Mouse (Mus musculus) midbrain, postnatal 0 days (tissue): ENCODE results near the gene Olfr763. TPM values are rescaled to one million over a fixed set of nuclear protein-coding genes. Genes with fewer than 3 reads are reported as not detected.

Experiments used
- ATAC-seq: fragments of 200-750 bp; cut with Nextera tagmentation; 2 replicates; pipeline ENCODE4 v1.8.0; 2017; ENCODE audit warnings: moderate number of reproducible peaks, mild to moderate bottlenecking, moderate TSS enrichment, moderate library complexity; ENCODE audit not compliant: low FRiP score
- DNase-seq: peaks from one replicate; pipeline ENCODE4 v3.0.0-alpha.2; 2015; ENCODE audit warnings: low spot score
- H3K27ac ChIP-seq: fragments of 300-500 bp; sonication (generic); 2 replicates; pipeline ENCODE4 v1.5.1; 2014; ENCODE audit warnings: low read depth, mild to moderate bottlenecking, low read length, mixed read lengths
- H3K27me3 ChIP-seq: fragments of 300-500 bp; sonication (generic); 2 replicates; pipeline ENCODE4 v1.6.1; 2014; ENCODE audit warnings: low read length, control low read depth, mixed read lengths; ENCODE audit not compliant: insufficient read depth
- H3K36me3 ChIP-seq: fragments of 300-500 bp; sonication (generic); 2 replicates; pipeline ENCODE4 v1.6.1; 2014; ENCODE audit warnings: low read length, control low read depth, mixed read lengths; ENCODE audit not compliant: insufficient read depth
- H3K4me1 ChIP-seq: fragments of 300-500 bp; sonication (generic); 2 replicates; pipeline ENCODE4 v1.6.1; 2014; ENCODE audit warnings: mild to moderate bottlenecking, control low read depth, antibody characterized with exemption, low read length, mixed read lengths; ENCODE audit not compliant: insufficient read depth
- H3K4me2 ChIP-seq: fragments of 300-500 bp; sonication (generic); 2 replicates; pipeline ENCODE4 v1.6.1; 2014; ENCODE audit warnings: low read depth, mild to moderate bottlenecking, low read length, mixed read lengths; ENCODE audit not compliant: poor library complexity, severe bottlenecking
- H3K4me3 ChIP-seq: fragments of 300-500 bp; sonication (generic); 2 replicates; pipeline ENCODE4 v1.5.1; 2014; ENCODE audit warnings: low read depth, mild to moderate bottlenecking, low read length, moderate library complexity
- H3K9ac ChIP-seq: fragments of 300-500 bp; sonication (generic); replicated peaks from 2 replicates; pipeline ENCODE4 v1.6.1; 2014; ENCODE audit warnings: mild to moderate bottlenecking, low read length, moderate library complexity, mixed read lengths; ENCODE audit not compliant: poor library complexity, severe bottlenecking
- H3K9me3 ChIP-seq: fragments of 300-500 bp; sonication (generic); 2 replicates; pipeline ENCODE4 v1.6.1; 2016; ENCODE audit warnings: low read length, control low read depth
- CTCF ChIP-seq: IDR thresholded peaks from 2 replicates; pipeline ENCODE4 v1.5.1; 2016; ENCODE audit warnings: antibody characterized with exemption, mild to moderate bottlenecking
- WGBS: fragments of 180-500 bp; shearing (Covaris S2); extraction: QIAGEN DNeasy Blood & Tissue Kit; methylation state at CpG from one replicate; pipeline ENCODE4 v1.1.7; 2014; 5-methylcytosine and 5-hydroxymethylcytosine counted together
- polyA plus RNA-seq: library from polyadenylated mRNA; unstranded; fragments of >200 nt; fragmentation: Nextera tagmentation; extraction: Ambion mirVana; gene quantifications from 2 replicates; pipeline ENCODE4 v1.2.1, GENCODE M21; 2015
- total RNA-seq: library from RNA; depleted of rRNA; stranded (reverse); fragments of >200 nt; gene quantifications from 2 replicates; pipeline ENCODE4 v1.2.3, GENCODE M21; 2014; rRNA removed

Olfr763 gene
- not detected in 2 replicates for total RNA-seq
- not detected in 2 replicates for polyA plus RNA-seq

DNA sequence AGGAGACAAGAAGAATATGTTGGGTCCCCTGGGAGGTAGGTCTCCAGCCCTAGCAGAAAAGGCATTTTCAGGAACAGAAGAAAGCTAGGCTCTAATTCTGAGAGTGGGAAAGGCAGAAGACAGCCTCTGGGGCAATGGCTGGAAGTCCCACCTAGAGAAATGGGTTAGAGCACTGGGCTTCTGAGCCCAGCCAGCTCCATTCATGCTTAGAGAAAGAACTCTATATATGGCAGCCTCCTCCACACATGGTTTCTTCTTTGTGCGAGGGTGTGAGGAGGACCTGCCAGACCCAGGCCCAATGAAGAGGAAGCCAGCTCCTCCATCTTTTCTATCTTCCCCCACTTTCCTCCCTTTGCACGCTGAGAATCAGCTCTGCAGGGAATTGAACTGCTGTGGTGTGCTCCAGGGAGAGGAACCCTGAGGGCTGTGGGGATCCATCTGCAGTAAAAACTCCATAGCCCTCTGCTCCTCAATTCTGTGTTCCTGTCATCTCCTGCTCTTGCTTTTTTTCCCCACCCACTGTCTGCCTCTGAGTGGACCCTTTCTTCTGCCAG is at the start of gene Olfr763:
Gene Olfr763 (plus strand): TSS at position 504 of the 554 bp plus-strand sequence.
- TF ChIP-seq CTCF = no peak
- H3K4me2 ChIP-seq = no peak within 1 kb of the TSS
- ATAC-seq = no peak
- no peaks in the 10 kb centered on the region for H3K27me3 ChIP-seq
- H3K9me3 ChIP-seq = no peaks in the 10 kb centered on the region
- no peak within 1 kb of the TSS for H3K9ac ChIP-seq
- no peak within 1 kb of the TSS for H3K4me3 ChIP-seq
- no peak for DNase-seq
- H3K27ac ChIP-seq = no peak within 1 kb of the TSS
- 74% methylated on average over 2 of the region's 2 CpGs for WGBS
- no peaks in the 10 kb centered on the region for H3K36me3 ChIP-seq
- no peaks in the 10 kb centered on the region for H3K4me1 ChIP-seq

GRCm38 (mm10) chr10:128964961-128965360 is 45.6 kb upstream of the Olfr763 start:
- H3K4me2 ChIP-seq = no peak overlapping the region
- no peak for TF ChIP-seq CTCF
- no peak for DNase-seq
- ATAC-seq = no peak
- no peak overlapping the region for H3K4me3 ChIP-seq
- no peaks in the 10 kb centered on the region for H3K9me3 ChIP-seq
- H3K27ac ChIP-seq = no peak overlapping the region
- H3K27me3 ChIP-seq = no peaks in the 10 kb centered on the region
- no peaks in the 10 kb centered on the region for H3K36me3 ChIP-seq
- H3K9ac ChIP-seq = no peak overlapping the region
- 67% methylated on average over 2 of the region's 2 CpGs for WGBS
- H3K4me1 ChIP-seq = no peaks in the 10 kb centered on the region

DNA sequence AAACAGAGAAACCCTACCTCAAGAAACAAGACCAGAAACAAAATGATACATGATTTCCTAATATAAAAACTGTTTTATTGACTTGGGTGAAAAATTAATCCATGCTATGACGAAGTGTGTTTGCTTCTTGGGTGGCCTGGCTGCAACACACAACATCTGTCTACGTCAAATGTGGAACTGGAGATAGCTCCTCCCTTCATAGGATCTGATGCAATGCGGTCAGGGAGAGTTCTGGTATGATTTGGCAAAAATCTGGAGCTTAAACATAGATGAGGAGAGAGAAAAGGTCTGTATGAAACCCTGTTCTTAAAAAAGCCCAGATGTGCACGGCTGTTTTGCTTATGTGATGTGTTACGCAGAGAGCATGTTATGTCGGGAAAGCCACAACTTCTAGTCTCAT is 44.7 kb upstream of the Olfr763 start:
- no peak overlapping the region for H3K27ac ChIP-seq
- H3K36me3 ChIP-seq = no peaks in the 10 kb centered on the region
- ATAC-seq = no peak
- H3K4me3 ChIP-seq = no peak overlapping the region
- no peak for TF ChIP-seq CTCF
- no peak overlapping the region for H3K9ac ChIP-seq
- H3K27me3 ChIP-seq = no peaks in the 10 kb centered on the region
- no peak overlapping the region for H3K4me2 ChIP-seq
- no peaks in the 10 kb centered on the region for H3K4me1 ChIP-seq
- no peak for DNase-seq
- 87% methylated on average over 6 of the region's 6 CpGs for WGBS
- H3K9me3 ChIP-seq = no peaks in the 10 kb centered on the region

DNA sequence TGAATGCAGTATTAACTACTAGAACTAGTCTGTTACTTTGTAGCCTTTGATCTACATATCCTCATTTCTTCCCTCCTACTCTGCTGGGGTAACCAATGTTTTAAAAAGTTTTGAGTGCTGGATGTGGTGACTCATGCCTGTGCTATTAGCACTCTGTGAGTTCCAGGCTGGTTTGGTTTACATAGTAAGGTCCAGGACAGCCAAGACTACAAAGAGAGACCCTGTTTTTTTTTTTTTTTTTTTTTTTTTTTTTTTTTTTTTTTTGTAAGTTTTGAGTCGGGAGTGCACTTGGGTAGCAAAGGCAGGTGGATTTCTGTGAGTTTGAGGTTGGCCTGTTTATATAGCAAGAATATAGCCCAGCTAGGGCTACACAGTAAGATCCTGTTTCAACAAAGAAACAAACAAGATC is 42.2 kb upstream of the Olfr763 start:
- no peak overlapping the region for H3K4me3 ChIP-seq
- DNase-seq (no peak), ATAC-seq (no peak)
- no peak for TF ChIP-seq CTCF
- no peaks in the 10 kb centered on the region for H3K9me3 ChIP-seq
- H3K36me3 ChIP-seq = no peaks in the 10 kb centered on the region
- H3K27ac ChIP-seq = no peak overlapping the region
- H3K4me1 ChIP-seq = no peaks in the 10 kb centered on the region
- 45% methylated on average over 1 of the region's 1 CpGs for WGBS
- H3K4me2 ChIP-seq = no peak overlapping the region
- H3K9ac ChIP-seq = no peak overlapping the region
- H3K27me3 ChIP-seq = no peaks in the 10 kb centered on the region

DNA sequence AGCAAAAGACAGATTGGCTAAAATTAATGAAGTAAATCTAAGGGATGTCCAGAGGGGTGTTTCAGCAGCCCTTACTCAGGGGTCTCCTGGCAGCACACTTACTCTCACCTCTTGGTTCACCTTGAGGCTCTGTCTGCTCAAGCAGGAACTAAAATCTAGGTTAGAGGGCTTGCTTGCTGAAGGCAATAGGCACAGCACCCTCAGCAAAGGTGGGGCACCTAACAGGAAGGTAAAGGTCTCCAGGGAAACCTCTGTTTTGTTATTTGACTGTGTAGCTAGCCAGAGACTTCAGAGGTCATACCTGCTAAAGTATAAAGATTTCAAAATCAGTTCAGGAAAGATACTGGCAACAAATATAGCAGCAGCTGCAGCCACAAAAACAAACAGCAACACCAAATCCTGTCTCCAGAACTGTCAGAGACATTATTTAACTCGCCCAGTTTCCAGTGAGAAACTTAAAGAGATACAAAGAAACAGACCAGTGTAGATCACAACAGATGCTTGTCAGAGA is 39.8 kb upstream of the Olfr763 start:
- DNase-seq (no peak), ATAC-seq (no peak)
- WGBS = 42% methylated on average over 1 of the region's 1 CpGs
- Histone ChIP-seq H3K27ac (no peak overlapping the region), H3K27me3 (no peaks in the 10 kb centered on the region), H3K4me2 (no peak overlapping the region), H3K9me3 (no peaks in the 10 kb centered on the region), H3K4me3 (no peak overlapping the region), H3K36me3 (no peaks in the 10 kb centered on the region), H3K9ac (no peak overlapping the region), H3K4me1 (no peaks in the 10 kb centered on the region)
- no peak for TF ChIP-seq CTCF

- Histone ChIP-seq H3K27ac (no peak overlapping the region), H3K9ac (no peak overlapping the region), H3K9me3 (no peaks in the 10 kb centered on the region), H3K4me2 (no peak overlapping the region), H3K27me3 (no peaks in the 10 kb centered on the region), H3K4me1 (no peaks in the 10 kb centered on the region), H3K36me3 (no peaks in the 10 kb centered on the region), H3K4me3 (no peak overlapping the region)
- WGBS = 69% methylated on average over 4 of the region's 4 CpGs
- ATAC-seq = no peak
- DNase-seq = no peak
- no peak for TF ChIP-seq CTCF
Observed at GRCm38 (mm10) chr10:128972841-128973240, 37.8 kb upstream of the Olfr763 start.
